Mouse (Mus musculus) ovary, adult 18-20 months (tissue): ENCODE data around the gene Os9.
"Not testable (repeated sequence)": the region's sequence is repeated elsewhere in the genome, so short reads cannot be mapped to it uniquely, and the experiment has no call there.

ENCODE experiments used
- DNase-seq: peaks from one replicate; pipeline ENCODE4 v3.0.0; 2022; ENCODE audit warnings: low spot score, mixed read lengths

The Os9 gene

GRCm38 (mm10) chr10:127080901-127081780 lies 39.8 kb downstream of the Os9 start:
- no peak for DNase-seq

DNA sequence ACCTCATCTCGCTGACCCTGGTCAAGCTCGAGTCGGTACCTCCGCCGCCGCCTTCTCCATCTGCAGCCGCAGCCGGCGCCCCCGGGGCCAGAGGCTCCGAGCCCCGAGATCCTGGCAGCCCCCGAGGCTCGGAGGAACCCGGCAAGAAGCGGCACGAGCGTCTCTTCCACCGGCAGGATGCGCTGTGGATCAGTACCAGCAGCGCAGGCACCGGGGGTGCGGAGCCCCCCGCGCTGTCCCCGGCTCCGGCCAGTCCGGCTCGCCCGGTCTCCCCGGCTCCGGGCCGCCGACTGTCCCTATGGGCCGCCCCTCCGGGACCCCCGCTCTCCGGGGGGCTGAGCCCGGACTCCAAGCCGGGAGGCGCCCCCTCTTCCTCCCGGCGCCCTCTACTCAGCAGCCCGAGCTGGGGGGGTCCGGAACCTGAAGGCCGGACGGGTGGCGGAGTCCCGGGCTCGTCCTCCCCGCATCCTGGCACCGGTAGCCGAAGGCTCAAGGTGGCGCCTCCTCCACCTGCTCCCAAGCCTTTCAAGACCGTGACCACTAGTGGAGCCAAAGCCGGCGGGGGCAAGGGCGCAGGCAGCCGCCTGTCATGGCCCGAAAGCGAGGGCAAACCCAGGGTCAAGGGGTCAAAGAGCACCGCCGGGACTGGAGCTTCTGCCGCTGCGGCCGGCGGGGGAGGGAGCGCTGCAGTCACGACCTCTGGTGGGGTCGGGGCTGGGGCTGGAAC lies 41.1 kb downstream of the Os9 start:
- no peak for DNase-seq

GRCm38 (mm10) chr10:127078677-127079575 lies 42.0 kb downstream of the Os9 start:
- DNase-seq: no peak

DNA sequence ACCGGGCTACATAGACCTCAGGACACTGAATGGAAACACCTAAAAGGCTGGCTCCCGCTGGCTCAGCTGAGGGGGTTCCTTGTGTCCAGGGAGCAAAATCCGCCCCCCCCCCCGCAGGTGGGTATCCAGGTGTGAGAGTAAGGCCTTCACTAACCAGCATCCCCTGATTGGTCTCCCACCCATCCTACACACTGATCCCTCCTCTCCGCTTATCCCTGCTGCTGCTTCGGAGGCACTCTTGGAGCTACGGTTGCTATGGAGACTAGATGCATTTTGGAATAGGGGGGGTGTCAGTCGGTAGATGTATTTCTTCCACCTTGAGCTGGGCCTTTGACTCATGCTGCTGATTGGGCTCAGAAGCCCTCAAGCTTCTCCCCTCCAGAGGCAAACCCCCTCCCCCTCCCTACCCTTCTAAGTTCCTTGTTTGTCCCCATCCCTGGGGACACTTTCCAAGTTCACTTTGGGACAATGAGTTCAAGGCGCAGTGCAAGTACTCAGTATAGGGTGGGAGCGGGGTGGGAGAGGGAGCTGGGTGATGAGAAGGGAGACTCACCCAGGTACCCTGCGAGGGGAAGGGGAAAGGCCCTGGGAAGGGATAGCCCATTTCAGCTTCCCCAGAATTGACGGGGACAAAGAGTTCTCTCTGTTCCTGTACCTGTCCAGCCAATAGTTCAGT lies 42.8 kb downstream of the Os9 start:
- no peak for DNase-seq

- no peak for DNase-seq
Measured at GRCm38 (mm10) chr10:127077515-127077914, 43.4 kb downstream of the Os9 start.

GRCm38 (mm10) chr10:127076082-127076481 lies 44.8 kb downstream of the Os9 start:
- no peak for DNase-seq

- no peak for DNase-seq
Measured at GRCm38 (mm10) chr10:127075651-127076050, 45.3 kb downstream of the Os9 start.

GRCm38 (mm10) chr10:127075080-127075479 lies 45.9 kb downstream of the Os9 start, which contains the start of gene Agap2:
Gene Agap2 (plus strand): TSS chr10:127075284.
- DNase-seq: no peak

- no peak for DNase-seq
Measured at GRCm38 (mm10) chr10:127073981-127074380, 47.0 kb downstream of the Os9 start.

GRCm38 (mm10) chr10:127072969-127073368 lies 48.0 kb downstream of the Os9 start:
- DNase-seq: not testable (repeated sequence)

DNA sequence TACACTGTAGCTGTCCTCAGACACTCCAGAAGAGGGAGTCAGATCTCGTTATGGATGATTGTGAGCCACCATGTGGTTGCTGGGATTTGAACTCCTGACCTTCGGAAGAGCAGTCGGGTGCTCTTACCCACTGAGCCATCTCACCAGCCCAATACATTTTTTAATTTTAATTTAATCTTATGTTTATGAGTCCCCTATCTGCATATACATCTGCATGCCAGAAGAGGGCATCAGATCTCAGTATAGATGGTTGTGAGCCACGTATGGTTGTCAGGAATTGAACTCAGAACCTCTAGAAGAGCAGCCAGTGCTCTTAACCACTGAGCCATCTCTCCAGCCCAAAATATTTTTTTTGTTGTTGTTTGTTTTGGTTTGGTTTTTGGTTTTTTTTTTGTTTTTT lies 48.7 kb downstream of the Os9 start:
- DNase-seq: not testable (repeated sequence)

DNA sequence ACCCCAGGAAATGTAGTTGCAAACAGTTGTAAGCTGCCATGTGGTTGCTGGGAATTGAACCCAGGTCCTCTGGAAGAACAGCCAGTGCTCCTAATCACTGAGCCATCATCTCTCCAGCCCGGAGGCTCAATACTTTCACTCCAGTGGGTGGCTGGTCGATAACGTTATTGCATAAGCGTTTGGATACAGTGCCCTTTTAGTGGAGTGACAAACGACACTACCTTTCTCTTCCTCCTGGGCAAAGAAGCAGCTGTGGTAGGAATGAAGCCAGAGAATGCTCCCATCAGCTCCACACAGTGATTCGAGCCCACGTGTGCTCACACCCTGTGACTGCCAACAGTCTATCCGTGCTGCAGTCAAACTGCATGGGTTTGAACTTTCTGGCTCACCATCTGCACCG lies 49.7 kb downstream of the Os9 start:
- no peak for DNase-seq

- DNase-seq: peak; percentile 92
Measured at GRCm38 (mm10) chr10:127070190-127071121, 50.5 kb downstream of the Os9 start, which contains the start of gene Tspan31. Gene Tspan31 (minus strand): TSS chr10:127070264.

DNA sequence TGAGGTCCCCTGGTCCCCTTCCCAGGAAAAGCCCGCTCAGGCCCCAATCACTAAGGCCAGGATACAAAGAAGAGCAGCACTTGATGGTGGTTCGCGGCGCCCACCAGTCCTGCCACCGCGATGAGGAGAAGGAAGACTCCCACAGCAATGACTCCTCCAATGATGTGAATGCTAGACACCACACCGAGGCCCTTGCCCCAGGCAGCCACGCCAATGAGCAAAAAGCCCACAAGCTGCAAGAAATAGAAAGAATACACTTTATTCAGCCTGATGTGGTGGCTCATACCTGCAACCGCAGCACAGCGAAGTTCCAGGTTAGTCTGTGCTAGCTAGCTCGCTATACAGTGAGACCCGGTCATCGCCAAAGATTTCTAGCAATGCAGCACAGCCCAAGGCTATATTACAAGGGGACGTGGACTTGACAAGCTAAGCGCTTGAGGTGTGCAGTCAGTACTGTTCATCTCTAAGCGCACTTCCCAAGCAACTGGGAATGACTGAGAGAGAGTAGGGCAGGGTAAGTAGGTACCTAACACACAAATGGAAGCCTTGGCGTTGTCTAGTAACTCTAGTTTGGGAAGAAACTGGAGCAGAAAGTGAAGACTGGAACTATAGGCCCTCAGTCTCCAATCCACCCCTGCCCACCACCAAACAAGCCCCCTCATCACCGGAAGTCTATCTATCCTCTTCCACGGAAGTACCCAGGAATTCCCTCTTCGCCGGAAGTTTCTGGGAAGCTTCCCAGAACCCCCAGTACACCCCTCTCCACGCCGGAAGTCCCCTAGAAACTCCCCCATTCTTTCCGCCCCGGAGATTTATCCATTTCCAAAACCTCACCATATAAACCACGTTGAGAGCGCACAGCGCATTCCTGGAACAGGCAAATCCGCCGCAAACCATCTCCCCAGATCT lies 51.4 kb downstream of the Os9 start:
- DNase-seq: no peak

DNA sequence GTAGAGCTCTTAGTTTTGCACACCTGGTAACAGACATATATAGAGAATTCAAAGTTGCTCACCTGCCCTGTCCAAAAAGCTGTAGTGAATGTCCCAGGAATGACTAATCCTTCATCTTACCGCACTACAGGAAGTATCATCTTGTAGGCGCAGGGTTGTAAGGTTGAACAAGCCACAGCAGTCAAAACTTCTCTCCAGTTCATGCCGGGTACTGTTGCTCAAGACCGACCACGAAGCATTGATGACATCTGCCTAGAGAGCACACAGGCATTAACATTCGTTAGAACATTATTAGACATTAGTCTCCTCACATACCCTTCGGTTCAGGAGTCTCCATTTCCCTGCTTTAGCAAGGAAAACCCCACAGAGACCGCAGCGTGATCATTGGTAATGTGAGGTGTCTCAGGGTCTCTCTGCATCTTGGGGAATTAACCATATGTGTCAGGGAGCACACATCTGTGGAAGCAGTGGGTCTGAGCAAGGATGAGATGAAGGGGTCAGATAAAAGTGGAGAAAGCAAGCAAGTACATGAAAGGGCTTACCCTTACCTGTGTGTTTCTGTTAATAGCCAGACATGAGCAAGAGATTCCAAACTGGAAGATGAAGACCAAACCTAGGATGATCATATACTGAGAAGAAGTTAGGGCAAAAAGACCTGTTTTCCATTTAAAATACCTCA lies 52.4 kb downstream of the Os9 start:
- no peak for DNase-seq

- no peak for DNase-seq
Measured at GRCm38 (mm10) chr10:127066519-127067018, 54.4 kb downstream of the Os9 start.

DNA sequence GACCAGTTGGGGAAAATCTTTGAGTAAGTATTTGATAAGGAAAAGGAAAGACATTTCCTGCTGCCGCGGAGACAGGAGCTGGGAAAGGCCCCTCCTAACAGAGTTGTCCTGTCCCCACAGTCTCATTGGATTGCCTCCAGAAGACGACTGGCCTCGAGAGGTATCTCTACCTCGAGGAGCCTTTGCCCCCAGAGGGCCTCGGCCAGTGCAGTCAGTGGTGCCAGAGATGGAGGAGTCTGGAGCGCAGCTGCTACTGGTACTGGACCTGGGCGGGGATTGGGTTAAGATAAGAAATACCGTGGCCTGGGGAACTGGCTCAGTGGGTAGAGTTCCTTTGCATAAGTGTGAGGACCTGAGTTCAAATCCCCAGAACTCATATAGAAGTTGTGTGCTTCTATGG lies 55.0 kb downstream of the Os9 start:
- no peak for DNase-seq
